Mouse (Mus musculus): ENCODE measurements around the gene Stk10. TPM values are rescaled to one million over a fixed set of nuclear protein-coding genes. Genes with fewer than 3 reads are reported as not detected.

Stk10 gene
- polyA plus RNA-seq, 1 experiment = 82.8 TPM

DNA sequence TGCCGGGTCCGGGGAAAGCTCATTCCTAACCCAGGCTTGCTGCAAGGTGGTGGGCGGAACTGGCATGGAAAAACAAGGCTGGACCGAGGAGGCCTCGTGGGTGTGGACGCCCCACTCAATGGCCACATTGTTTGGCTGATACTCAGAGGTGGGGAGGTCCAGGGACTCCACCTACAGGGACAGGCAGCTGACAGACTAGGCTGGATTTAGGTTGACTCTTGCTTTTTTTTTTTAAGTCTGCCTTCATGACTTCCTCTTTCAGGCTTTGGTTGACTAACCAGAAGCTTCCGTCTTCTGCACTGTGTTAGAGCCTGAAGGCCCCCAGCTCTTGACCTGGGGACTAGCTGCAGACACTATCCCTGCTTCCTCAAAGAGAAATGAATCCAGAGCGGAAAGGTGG, 32.0 kb downstream of the Stk10 start:
- 15% methylated on average over 8 of the region's 8 CpGs for WGBS
- Histone ChIP-seq H3K4me3 (ENCODE audit: extremely low read depth, insufficient read depth, insufficient read length) (no peak overlapping the region; the same call in 1 of the 2 replicates), H3K27me3 (ENCODE audit: control insufficient read depth, insufficient read depth, low read length) (no peaks in the 10 kb centered on the region), H3K27ac (ENCODE audit: insufficient read depth, low read length) (peak overlapping the region; percentile 82), H3K36me3 (ENCODE audit: control insufficient read depth, insufficient read depth, low read length) (peaks cover 5% of the 10 kb centered on the region), H3K4me1 (ENCODE audit: control insufficient read depth, insufficient read depth, insufficient read length) (peaks cover 75% of the 10 kb centered on the region)
- peak; percentile 60 to 72 for DNase-seq (ENCODE audit: low read depth in 1 of 2, low spot score in 2 of 2)
- TF ChIP-seq CTCF (IDR thresholded peaks at IDR 0.05; ENCODE audit: extremely low read depth, insufficient read depth, insufficient read length, insufficient replicate concordance) = no peak
- no peak for TF ChIP-seq POLR2A (IDR thresholded peaks at IDR 0.05; ENCODE audit: low read depth, low read length)

DNA sequence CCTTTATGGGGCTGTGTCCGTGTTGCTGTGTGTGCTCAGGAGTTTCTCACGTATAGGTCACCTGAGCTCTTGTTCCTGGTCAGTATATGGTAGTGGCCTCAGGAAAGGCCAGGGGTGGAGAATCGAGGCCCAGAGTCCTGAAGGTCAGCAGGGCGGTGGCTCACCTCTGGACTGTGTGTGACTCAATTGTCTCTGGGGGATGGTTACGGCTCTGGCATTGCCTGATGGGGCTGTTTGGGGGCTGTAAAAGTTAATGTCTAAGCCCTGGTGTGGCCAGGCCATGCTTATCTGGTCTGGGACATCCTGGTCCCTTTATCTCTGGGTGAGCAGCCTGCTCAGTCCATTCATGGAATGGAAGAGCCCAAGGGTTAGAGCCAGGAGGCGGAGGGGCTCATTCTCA, 33.1 kb downstream of the Stk10 start:
- Histone ChIP-seq H3K4me3 (ENCODE audit: extremely low read depth, insufficient read depth, insufficient read length) (no peak overlapping the region), H3K36me3 (ENCODE audit: control insufficient read depth, insufficient read depth, low read length) (peaks cover 5% of the 10 kb centered on the region), H3K27me3 (ENCODE audit: control insufficient read depth, insufficient read depth, low read length) (no peaks in the 10 kb centered on the region), H3K27ac (ENCODE audit: insufficient read depth, low read length) (0 out of 2 replicates have a peak overlapping the region, but pooled peaks have one; percentile 1), H3K4me1 (ENCODE audit: control insufficient read depth, insufficient read depth, insufficient read length) (peaks cover 74% of the 10 kb centered on the region)
- DNase-seq (ENCODE audit: low read depth in 1 of 2, low spot score in 2 of 2) = no peak
- TF ChIP-seq CTCF (IDR thresholded peaks at IDR 0.05; ENCODE audit: extremely low read depth, insufficient read depth, insufficient read length, insufficient replicate concordance) (no peak), POLR2A (IDR thresholded peaks at IDR 0.05; ENCODE audit: low read depth, low read length) (no peak)
- WGBS = 86% methylated on average over 6 of the region's 6 CpGs

DNA sequence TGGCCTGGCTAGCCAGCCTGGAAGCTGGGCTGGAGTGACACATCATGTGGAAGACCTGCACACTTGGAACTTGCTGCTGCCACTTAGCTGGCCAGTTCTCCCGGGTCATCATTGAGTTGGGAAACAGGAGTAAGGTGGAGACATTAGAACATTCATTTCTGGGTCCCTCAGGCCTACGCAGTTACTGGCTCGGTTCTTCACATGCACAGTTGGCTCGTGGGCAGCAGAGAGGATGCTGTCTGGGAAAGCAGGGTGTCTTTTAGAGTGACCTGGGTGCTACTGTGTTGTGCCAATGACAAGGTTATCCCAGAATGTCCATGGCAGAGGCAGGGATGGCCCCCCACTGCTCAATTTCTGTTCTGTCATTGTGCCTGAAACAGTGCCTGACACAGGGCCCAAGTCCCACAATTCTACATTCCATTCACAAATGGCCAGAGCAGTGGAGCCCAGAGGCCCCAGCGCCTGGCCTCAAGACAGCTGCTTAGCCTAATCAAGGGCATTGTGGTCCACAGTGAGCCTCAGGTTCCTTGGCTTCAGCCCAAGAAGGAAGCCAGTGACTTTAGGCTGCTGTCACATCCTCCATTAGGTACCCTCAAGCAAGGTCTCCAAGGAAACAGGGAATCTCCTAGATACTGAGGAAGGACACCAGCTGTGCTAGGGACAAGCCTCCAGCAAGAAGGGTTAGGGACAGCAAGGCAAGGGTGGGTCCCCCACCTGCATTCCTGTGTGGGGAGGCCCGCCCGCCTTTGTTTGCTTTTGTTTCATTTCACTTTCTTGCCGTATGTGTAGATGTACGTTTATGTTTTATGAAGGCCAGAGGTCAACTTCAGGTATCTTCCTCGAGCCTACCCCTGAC, 34.1 kb downstream of the Stk10 start:
- DNase-seq (ENCODE audit: low read depth in 1 of 2, low spot score in 2 of 2) = no peak
- Histone ChIP-seq H3K27ac (ENCODE audit: insufficient read depth, low read length) (no peak overlapping the region; the same call in 1 of the 2 replicates), H3K4me1 (ENCODE audit: control insufficient read depth, insufficient read depth, insufficient read length) (peaks cover 75% of the 10 kb centered on the region), H3K36me3 (ENCODE audit: control insufficient read depth, insufficient read depth, low read length) (peaks cover 1% of the 10 kb centered on the region; the same call in 1 of the 2 replicates), H3K4me3 (ENCODE audit: extremely low read depth, insufficient read depth, insufficient read length) (no peak overlapping the region), H3K27me3 (ENCODE audit: control insufficient read depth, insufficient read depth, low read length) (no peaks in the 10 kb centered on the region)
- WGBS = 72% methylated on average over 10 of the region's 10 CpGs
- TF ChIP-seq CTCF (IDR thresholded peaks at IDR 0.05; ENCODE audit: extremely low read depth, insufficient read depth, insufficient read length, insufficient replicate concordance) = no peak
- no peak for TF ChIP-seq POLR2A (IDR thresholded peaks at IDR 0.05; ENCODE audit: low read depth, low read length)

DNA sequence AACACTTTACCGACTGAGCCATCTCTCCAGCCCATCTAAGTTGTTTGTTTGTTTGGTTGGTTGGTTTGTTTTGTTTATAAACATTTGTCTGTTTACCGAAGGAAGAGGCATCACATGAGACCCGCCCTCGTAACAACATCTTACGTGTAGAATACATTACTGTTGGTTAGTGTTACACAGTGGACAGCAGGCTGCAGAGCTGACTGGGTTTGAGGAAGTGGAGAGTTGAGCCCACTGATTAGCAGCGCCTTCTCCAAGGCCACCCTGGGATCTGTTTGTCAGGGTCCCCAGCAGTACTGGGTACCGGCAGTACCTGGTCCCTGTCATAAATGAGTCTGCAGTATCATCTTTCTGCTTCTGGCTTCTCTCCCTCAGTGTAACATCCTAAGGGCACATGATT, 35.0 kb downstream of the Stk10 start:
- Histone ChIP-seq H3K27ac (ENCODE audit: insufficient read depth, low read length) (no peak overlapping the region), H3K4me1 (ENCODE audit: control insufficient read depth, insufficient read depth, insufficient read length) (peaks cover 69% of the 10 kb centered on the region), H3K27me3 (ENCODE audit: control insufficient read depth, insufficient read depth, low read length) (no peaks in the 10 kb centered on the region), H3K36me3 (ENCODE audit: control insufficient read depth, insufficient read depth, low read length) (no peaks in the 10 kb centered on the region; the same call in 1 of the 2 replicates), H3K4me3 (ENCODE audit: extremely low read depth, insufficient read depth, insufficient read length) (no peak overlapping the region)
- WGBS = 71% methylated on average over 7 of the region's 7 CpGs
- TF ChIP-seq POLR2A (IDR thresholded peaks at IDR 0.05; ENCODE audit: low read depth, low read length) = no peak
- no peak for TF ChIP-seq CTCF (IDR thresholded peaks at IDR 0.05; ENCODE audit: extremely low read depth, insufficient read depth, insufficient read length, insufficient replicate concordance)
- no peak for DNase-seq (ENCODE audit: low read depth in 1 of 2, low spot score in 2 of 2)

DNA sequence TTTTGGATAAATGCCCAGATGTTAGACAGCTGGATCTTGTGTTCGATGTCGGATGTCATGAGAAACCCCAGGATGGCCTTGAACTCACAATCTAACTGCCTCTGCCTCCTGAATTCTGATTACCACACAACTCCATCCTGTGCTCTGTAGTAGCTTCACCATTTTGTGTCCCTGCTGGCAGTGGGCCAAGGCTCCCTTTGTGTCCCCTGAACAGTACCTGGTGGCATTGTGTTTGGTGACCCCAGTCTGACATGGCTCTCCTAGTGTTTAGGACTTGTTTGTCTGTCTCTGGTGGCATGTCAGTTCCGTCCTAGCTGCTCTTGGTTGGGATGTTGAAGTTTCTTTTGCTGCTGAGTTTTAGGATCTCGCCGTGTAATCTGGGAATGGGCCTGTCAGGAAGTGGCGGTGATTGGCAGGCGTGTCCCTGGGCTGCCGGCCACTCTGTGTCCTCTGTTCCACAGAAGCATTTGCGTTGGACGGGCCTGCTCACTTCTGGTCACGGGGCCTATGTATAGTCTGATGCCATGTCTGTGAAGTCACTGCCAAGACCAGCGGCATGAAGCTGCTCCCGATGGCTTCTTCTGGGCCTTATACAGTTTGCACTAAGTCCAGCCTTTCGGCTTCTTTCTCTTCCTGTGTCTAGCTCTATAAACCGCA, 35.7 kb downstream of the Stk10 start:
- peaks cover 62% of the 10 kb centered on the region for H3K4me1 ChIP-seq (ENCODE audit: control insufficient read depth, insufficient read depth, insufficient read length)
- H3K36me3 ChIP-seq (ENCODE audit: control insufficient read depth, insufficient read depth, low read length) = no peaks in the 10 kb centered on the region; the same call in 1 of the 2 replicates
- no peak overlapping the region for H3K4me3 ChIP-seq (ENCODE audit: extremely low read depth, insufficient read depth, insufficient read length)
- no peak for DNase-seq (ENCODE audit: low read depth in 1 of 2, low spot score in 2 of 2)
- H3K27ac ChIP-seq (ENCODE audit: insufficient read depth, low read length) = no peak overlapping the region
- TF ChIP-seq CTCF (IDR thresholded peaks at IDR 0.05; ENCODE audit: extremely low read depth, insufficient read depth, insufficient read length, insufficient replicate concordance) (no peak), POLR2A (IDR thresholded peaks at IDR 0.05; ENCODE audit: low read depth, low read length) (no peak)
- H3K27me3 ChIP-seq (ENCODE audit: control insufficient read depth, insufficient read depth, low read length) = no peaks in the 10 kb centered on the region
- 93% methylated on average over 15 of the region's 15 CpGs for WGBS

DNA sequence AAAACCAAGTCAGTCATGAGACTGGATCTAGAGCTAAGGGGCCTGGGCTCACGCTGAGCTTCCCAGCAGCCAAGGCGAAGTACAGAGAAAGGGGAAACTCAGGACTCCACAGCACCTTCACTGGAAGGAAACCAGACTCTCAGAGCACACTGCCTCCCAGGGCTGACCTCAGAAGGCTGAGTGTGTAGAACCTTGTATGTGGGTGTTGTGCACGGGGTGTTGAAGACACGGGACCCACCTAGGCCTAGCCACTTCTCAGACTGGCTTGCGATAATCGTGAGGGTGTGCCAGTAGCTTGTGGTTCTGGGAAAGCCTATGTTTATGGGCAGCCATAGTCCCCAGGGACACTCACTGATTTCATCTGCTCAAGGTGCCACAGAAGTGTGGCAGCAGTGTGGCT, 38.0 kb downstream of the Stk10 start:
- Histone ChIP-seq H3K4me1 (ENCODE audit: control insufficient read depth, insufficient read depth, insufficient read length) (peaks cover 40% of the 10 kb centered on the region; the same call in 1 of the 2 replicates), H3K27ac (ENCODE audit: insufficient read depth, low read length) (0 out of 2 replicates have a peak overlapping the region, but pooled peaks have one; percentile 30), H3K4me3 (ENCODE audit: extremely low read depth, insufficient read depth, insufficient read length) (no peak overlapping the region), H3K27me3 (ENCODE audit: control insufficient read depth, insufficient read depth, low read length) (no peaks in the 10 kb centered on the region), H3K36me3 (ENCODE audit: control insufficient read depth, insufficient read depth, low read length) (peaks cover 12% of the 10 kb centered on the region)
- TF ChIP-seq CTCF (IDR thresholded peaks at IDR 0.05; ENCODE audit: extremely low read depth, insufficient read depth, insufficient read length, insufficient replicate concordance) (no peak), POLR2A (IDR thresholded peaks at IDR 0.05; ENCODE audit: low read depth, low read length) (no peak)
- DNase-seq (ENCODE audit: low read depth in 1 of 2, low spot score in 2 of 2) = no peak
- WGBS = 34% methylated on average over 6 of the region's 6 CpGs
